Mouse (Mus musculus): ENCODE data around the gene Herc6. TPM values are rescaled to one million over a fixed set of nuclear protein-coding genes. Genes with fewer than 3 reads are reported as not detected.
A peak's percentile ranks its signal among the peaks of the same experiment; 100 is the strongest.

The Herc6 gene
- polyA plus RNA-seq, 1 experiment from 2014 or later = 1.3 TPM

- WGBS = 93% methylated on average over 7 of the region's 7 CpGs
- H3K27me3 ChIP-seq = no peaks in the 10 kb centered on the region
- H3K4me2 ChIP-seq (replicated peaks) = no peak overlapping the region
- no peaks in the 10 kb centered on the region for H3K9me3 ChIP-seq
- H3K4me3 ChIP-seq (replicated peaks) = no peak overlapping the region
- H3K9ac ChIP-seq (replicated peaks) = no peak overlapping the region
- H3K4me1 ChIP-seq (replicated peaks) = no peaks in the 10 kb centered on the region
- no peak for ATAC-seq
- H3K36me3 ChIP-seq = no peaks in the 10 kb centered on the region
- H3K27ac ChIP-seq = no peak overlapping the region
Measured at GRCm38 (mm10) chr6:57605546-57606307, 24.9 kb downstream of the Herc6 start.

DNA sequence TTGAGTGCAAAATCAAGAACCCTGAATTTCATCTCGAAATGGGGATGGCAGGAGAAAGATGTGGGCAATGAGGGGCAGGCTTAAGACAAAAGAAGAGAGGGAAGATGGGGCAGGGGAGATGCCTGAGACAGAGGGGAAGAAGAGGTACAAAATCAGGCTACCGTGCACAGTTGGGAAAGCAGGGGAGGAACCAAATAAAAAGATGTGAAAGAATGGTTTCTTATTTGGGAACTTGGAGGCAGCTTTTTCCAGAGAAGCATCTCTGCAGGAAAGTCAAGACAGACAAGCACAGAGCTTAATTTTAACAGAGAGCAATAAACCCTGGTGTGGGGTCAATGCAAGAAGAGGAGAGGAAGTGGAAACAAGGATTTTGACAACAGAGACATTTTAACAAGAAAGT, 27.2 kb downstream of the Herc6 start:
- H3K4me3 ChIP-seq (replicated peaks) = no peak overlapping the region
- H3K9ac ChIP-seq (replicated peaks) = no peak overlapping the region
- H3K4me1 ChIP-seq (replicated peaks) = no peaks in the 10 kb centered on the region
- WGBS = 80% methylated on average over 2 of the region's 2 CpGs
- no peaks in the 10 kb centered on the region for H3K36me3 ChIP-seq
- no peak for ATAC-seq
- no peaks in the 10 kb centered on the region for H3K9me3 ChIP-seq
- H3K27ac ChIP-seq = no peak overlapping the region
- H3K4me2 ChIP-seq (replicated peaks) = no peak overlapping the region
- no peaks in the 10 kb centered on the region for H3K27me3 ChIP-seq

- ATAC-seq = no peak
- Histone ChIP-seq H3K4me2 (replicated peaks) (no peak overlapping the region), H3K27me3 (no peaks in the 10 kb centered on the region), H3K27ac (no peak overlapping the region), H3K9ac (replicated peaks) (no peak overlapping the region), H3K4me1 (replicated peaks) (no peaks in the 10 kb centered on the region), H3K9me3 (no peaks in the 10 kb centered on the region), H3K4me3 (replicated peaks) (no peak overlapping the region), H3K36me3 (no peaks in the 10 kb centered on the region)
- WGBS = 59% methylated on average over 2 of the region's 2 CpGs
Measured at GRCm38 (mm10) chr6:57609631-57610030, 28.8 kb downstream of the Herc6 start.

DNA sequence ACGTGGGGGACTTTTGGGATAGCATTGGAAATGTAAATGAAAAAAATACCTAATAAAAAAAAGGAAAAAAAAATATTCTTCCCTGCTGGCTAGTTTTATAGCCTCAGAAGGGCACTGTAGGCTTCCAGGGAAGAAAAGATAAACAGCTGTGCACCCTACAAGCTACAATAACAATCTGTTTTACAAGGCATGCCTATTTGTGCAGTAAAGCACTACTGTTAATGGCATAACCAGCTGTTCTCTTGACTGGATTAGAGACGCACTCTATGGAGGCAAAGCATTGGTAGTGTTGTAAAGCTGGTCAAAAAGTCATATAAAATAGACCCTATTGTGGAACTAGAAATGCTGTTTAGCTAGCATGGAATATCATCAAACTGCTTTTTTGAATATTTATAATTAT, 35.0 kb downstream of the Herc6 start:
- ATAC-seq = no peak
- H3K4me1 ChIP-seq (replicated peaks) = no peaks in the 10 kb centered on the region
- no peaks in the 10 kb centered on the region for H3K27me3 ChIP-seq
- no peak overlapping the region for H3K4me3 ChIP-seq (replicated peaks)
- 95% methylated on average over 2 of the region's 2 CpGs for WGBS
- no peak overlapping the region for H3K27ac ChIP-seq
- H3K9me3 ChIP-seq = no peaks in the 10 kb centered on the region
- H3K4me2 ChIP-seq (replicated peaks) = no peak overlapping the region
- no peaks in the 10 kb centered on the region for H3K36me3 ChIP-seq
- no peak overlapping the region for H3K9ac ChIP-seq (replicated peaks)

GRCm38 (mm10) chr6:57639531-57639930, 58.7 kb downstream of the Herc6 start:
- Histone ChIP-seq H3K4me2 (replicated peaks) (no peak overlapping the region), H3K27me3 (no peaks in the 10 kb centered on the region), H3K4me3 (replicated peaks) (no peak overlapping the region), H3K9me3 (no peaks in the 10 kb centered on the region), H3K27ac (no peak overlapping the region), H3K36me3 (no peaks in the 10 kb centered on the region), H3K4me1 (replicated peaks) (no peaks in the 10 kb centered on the region; the same call in 1 of the 2 replicates), H3K9ac (replicated peaks) (no peak overlapping the region)
- ATAC-seq = no peak
- WGBS = 45% methylated on average over 1 of the region's 1 CpGs

DNA sequence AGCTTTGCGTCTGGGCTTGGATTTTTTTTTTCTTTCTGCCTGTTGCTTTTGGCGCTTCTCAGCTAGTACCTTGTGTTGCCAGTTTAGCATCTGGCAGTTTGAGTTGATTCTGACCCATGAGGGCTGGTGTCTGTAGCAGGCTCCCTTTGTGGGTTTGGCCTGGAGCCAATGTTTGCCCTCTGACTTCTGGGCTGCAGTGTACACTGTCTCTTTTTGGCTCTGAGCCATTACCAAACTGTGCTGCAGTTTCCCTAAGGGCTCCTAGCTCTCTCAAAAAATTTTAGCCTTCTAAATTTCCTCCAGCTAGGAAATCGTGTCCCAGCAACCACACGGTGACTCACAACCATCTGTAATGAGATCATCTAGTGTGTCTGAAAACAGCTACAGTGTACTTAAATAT, 61.0 kb downstream of the Herc6 start:
- Histone ChIP-seq H3K27ac (no peak overlapping the region), H3K9ac (replicated peaks) (no peak overlapping the region), H3K36me3 (no peaks in the 10 kb centered on the region), H3K4me1 (replicated peaks) (no peaks in the 10 kb centered on the region; the same call in 1 of the 2 replicates), H3K4me3 (replicated peaks) (no peak overlapping the region), H3K9me3 (no peaks in the 10 kb centered on the region), H3K27me3 (no peaks in the 10 kb centered on the region), H3K4me2 (replicated peaks) (no peak overlapping the region)
- WGBS = 53% methylated on average over 4 of the region's 4 CpGs
- peak; percentile 98 for ATAC-seq

DNA sequence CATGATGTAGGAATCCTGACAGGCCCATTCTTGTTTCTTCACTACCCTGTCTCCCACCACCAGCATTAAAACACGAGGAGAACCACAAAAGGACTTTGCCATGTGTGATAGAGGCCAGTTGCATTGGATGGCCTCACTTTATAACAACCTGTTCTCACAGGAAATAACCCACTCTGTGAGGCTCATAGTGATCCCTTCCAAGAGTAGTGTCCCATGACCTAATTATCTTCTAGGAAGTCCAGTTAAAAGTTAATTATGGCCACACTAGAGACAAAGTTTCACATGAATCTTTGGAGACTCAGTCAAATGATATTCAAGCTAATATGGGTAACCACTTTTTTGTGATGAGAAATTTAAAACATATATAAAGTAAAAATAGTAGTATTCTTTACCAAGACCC, 66.5 kb downstream of the Herc6 start:
- no peaks in the 10 kb centered on the region for H3K9me3 ChIP-seq
- 71% methylated on average over 1 of the region's 1 CpGs for WGBS

DNA sequence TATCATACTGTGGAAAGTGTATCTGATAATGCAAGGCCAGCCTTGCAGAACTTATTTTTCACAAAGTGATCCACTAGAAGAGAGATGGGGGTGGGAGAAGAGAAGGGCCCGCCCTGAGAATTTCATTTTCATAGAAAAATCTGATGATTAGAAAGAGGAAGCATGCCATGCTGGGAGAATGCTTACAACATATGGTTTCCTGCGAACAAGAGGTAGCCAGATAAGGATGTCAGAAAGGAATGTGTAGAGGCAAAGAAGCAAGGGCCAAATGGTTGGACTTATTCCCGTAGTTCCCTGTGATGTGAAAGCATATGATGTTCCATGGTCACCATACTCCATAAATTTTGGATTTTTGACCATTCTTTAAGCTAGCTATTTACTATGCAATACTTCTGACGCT, 80.5 kb downstream of the Herc6 start:
- no peaks in the 10 kb centered on the region for H3K9me3 ChIP-seq
- no peak overlapping the region for H3K4me2 ChIP-seq (replicated peaks)
- ATAC-seq = no peak
- H3K9ac ChIP-seq (replicated peaks) = no peak overlapping the region
- H3K4me3 ChIP-seq (replicated peaks) = no peak overlapping the region
- no peaks in the 10 kb centered on the region for H3K27me3 ChIP-seq
- no peak overlapping the region for H3K27ac ChIP-seq
- H3K4me1 ChIP-seq (replicated peaks) = no peaks in the 10 kb centered on the region
- no peaks in the 10 kb centered on the region for H3K36me3 ChIP-seq
- 89% methylated on average over 4 of the region's 4 CpGs for WGBS

More for the DNA sequence above, 66.5 kb downstream of the Herc6 start:
- Histone ChIP-seq H3K27ac (no peak overlapping the region), H3K4me3 (replicated peaks) (no peak overlapping the region), H3K9ac (replicated peaks) (no peak overlapping the region), H3K4me1 (replicated peaks) (no peaks in the 10 kb centered on the region), H3K27me3 (no peaks in the 10 kb centered on the region), H3K4me2 (replicated peaks) (no peak overlapping the region), H3K36me3 (no peaks in the 10 kb centered on the region)
- ATAC-seq = no peak

DNA sequence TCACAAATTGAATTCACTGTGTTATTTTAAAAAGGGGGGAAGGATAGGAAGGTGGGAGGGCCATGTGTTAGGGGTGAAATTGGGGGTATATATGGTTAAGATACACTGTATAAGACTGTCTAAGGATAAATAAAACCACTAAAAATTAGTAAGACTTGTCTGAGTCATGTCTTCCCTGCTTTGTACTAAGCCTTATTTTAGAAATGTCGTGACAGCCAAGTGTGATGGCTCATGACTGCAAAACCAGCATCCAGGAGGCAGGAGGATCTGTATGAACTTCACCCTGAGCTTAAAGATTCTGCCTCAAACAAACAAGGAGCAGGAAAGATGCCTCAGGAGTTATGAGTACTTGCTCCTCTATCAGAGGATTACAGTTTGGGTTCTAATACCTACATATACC, 103.4 kb downstream of the Herc6 start:
- 97% methylated on average over 1 of the region's 1 CpGs for WGBS
- no peak for ATAC-seq
- H3K27me3 ChIP-seq = no peaks in the 10 kb centered on the region

GRCm38 (mm10) chr6:57691467-57692261, 110.9 kb downstream of the Herc6 start, which contains the start of gene Pyurf:
TSS of gene Pyurf (minus strand) at chr6:57692078.
- Histone ChIP-seq H3K4me2 (replicated peaks) (peak within 1 kb of the TSS; percentile 61), H3K9ac (replicated peaks) (peak within 1 kb of the TSS; percentile 79), H3K4me3 (replicated peaks) (peak within 1 kb of the TSS; percentile 62), H3K36me3 (peaks cover 10% of the 10 kb centered on the region), H3K27ac (peak within 1 kb of the TSS; percentile 88), H3K4me1 (replicated peaks) (peaks cover 8% of the 10 kb centered on the region; the same call in 1 of the 2 replicates), H3K9me3 (no peaks in the 10 kb centered on the region), H3K27me3 (no peaks in the 10 kb centered on the region)
- peak; percentile 98 for ATAC-seq
- WGBS = under 1% methylated on average over 51 of the region's 52 CpGs

More for the DNA sequence above, 103.4 kb downstream of the Herc6 start:
- Histone ChIP-seq H3K4me1 (replicated peaks) (no peaks in the 10 kb centered on the region), H3K9ac (replicated peaks) (no peak overlapping the region), H3K36me3 (peaks cover 24% of the 10 kb centered on the region), H3K9me3 (peaks cover 8% of the 10 kb centered on the region), H3K4me2 (replicated peaks) (no peak overlapping the region), H3K27ac (no peak overlapping the region), H3K4me3 (replicated peaks) (no peak overlapping the region)

GRCm38 (mm10) chr6:57693116-57693515, 112.3 kb downstream of the Herc6 start:
- ATAC-seq = no peak
- Histone ChIP-seq H3K9ac (replicated peaks) (no peak overlapping the region), H3K36me3 (0 out of 2 replicates have a peak, but pooled peaks cover 3% of the 10 kb centered on the region), H3K4me2 (replicated peaks) (no peak overlapping the region), H3K9me3 (no peaks in the 10 kb centered on the region), H3K4me3 (replicated peaks) (no peak overlapping the region), H3K27me3 (no peaks in the 10 kb centered on the region), H3K4me1 (replicated peaks) (peaks cover 8% of the 10 kb centered on the region; the same call in 1 of the 2 replicates), H3K27ac (no peak overlapping the region)
- WGBS = 90% methylated on average over 3 of the region's 3 CpGs

GRCm38 (mm10) chr6:57701686-57702085, 120.9 kb downstream of the Herc6 start:
- Histone ChIP-seq H3K36me3 (no peaks in the 10 kb centered on the region), H3K27ac (peak overlapping the region; percentile 99), H3K9ac (replicated peaks) (peak overlapping the region; percentile 83), H3K9me3 (no peaks in the 10 kb centered on the region), H3K4me2 (replicated peaks) (peak overlapping the region; percentile 71), H3K4me1 (replicated peaks) (peaks cover 31% of the 10 kb centered on the region), H3K27me3 (no peaks in the 10 kb centered on the region), H3K4me3 (replicated peaks) (peak overlapping the region; percentile 57)
- ATAC-seq = no peak
- 35% methylated on average over 4 of the region's 4 CpGs for WGBS

Data from midbrain, embryonic 13.5 days (tissue).